Mouse (Mus musculus): ENCODE results near the gene Fgfr2.

The Fgfr2 gene

DNA sequence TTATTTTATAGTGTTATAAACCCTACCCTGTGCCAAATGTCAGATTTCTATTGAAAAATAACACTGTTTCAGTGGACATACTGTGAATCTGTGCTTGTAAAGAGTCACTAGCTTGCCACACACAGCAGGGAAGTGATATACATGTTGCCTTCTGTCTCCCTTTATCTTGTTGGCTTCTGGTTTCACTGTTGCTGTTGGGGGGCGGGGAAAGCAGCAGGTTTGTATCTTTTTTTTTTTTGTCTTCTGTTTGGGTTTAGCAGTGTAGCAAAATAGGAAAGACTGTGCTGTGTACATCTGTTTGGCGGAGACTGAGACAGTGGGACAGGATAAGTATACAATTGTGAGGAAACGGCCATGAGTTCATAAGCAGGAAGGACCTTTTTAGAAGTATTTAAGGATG is 2255.9 kb downstream of the Fgfr2 start:
- DNase-seq (ENCODE audit: low read depth, low spot score) = no peak

DNA sequence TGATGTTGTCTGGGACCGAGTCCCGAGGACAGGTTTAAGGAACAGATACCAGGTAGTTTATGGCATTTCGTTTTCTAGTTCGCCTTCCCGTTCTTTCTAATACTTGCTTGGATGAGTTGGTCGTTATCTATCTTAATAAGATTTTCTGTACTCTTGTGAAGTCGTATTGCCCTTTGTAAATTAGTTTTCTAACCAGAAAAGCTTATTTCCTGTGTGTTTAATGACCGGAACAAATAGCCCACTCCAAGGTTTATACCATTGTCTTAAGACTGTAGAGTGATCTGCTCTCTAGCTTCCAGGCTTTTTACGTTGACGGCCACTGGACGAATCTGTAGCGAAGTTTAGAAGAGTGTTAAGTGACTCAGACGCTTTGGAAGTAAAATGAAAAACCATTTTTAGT is 2256.5 kb downstream of the Fgfr2 start:
- no peak for DNase-seq (ENCODE audit: low read depth, low spot score)

DNA sequence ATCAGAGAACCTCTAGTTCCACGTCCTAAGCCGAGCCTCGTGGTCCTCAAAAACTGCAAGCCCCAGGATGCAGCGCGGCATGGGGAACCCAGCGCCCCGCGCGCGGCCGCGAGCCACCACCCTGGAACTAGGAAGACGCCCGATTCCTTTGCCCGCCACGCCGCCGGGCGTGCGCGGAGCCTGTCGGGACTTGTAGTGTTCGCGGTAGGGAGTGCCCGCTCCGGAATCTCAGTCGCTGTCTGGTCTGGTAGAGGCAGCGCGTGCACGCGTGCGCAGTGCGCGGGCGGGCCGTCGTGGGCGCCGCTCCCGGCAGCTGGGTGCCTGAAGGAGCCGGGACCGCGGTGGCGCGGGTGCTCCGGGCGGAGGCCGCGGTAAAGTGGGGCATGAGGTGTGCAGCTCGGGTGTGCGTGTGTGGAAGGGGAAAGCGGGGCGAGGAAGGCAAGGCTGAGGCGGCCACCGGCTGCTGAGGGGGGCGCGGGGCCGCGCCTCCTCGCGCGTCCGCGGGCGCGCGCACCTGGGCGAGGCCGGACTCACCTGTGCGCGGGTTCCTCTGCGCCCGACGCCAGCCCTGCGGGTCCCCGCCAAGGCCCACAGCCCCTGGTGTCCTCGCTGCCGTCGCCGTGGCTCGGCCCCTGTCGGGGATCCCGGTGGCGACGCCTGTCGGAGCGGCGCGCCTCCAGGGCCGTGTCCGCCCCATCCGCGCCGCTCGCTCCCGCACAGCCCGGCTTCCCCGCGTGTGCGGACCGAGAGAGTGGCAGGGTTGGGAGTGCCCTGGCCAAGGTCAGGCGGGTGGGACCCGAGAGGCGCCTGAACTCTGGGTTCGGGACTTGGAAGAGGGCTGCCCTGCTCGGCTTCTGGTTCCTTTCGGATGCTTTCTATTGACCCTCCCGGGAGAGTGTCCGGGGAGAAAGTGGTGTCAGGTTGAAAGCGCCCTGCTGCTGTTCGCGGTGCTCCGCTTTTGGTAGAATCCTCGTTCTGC is 2257.2 kb downstream of the Fgfr2 start, which contains the start of gene Plekha1:
Plekha1 (plus strand) TSS at position 144 of the 979 bp plus-strand sequence.
- DNase-seq (ENCODE audit: low read depth, low spot score) = peak; percentile 98

DNA sequence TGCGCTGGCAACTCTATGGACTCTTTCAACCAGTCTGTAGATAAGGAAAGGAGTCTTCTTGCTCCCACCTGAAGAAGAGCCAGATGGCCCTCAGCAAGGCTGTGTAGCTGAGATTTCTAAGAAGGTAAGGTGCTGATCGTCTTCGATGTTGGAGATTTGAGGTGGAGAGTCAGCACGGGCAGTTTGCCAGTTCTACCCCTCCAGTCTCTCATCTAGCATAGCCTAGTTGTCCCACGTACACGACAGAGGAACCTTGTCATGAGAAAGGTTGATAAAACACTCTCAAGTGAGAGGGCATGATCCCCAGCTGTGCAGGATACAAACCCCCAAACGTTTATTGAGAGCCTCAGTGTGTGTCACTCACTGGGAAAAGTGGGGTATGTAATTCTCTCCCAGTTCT is 2258.4 kb downstream of the Fgfr2 start:
- DNase-seq (ENCODE audit: low read depth, low spot score) = no peak

DNA sequence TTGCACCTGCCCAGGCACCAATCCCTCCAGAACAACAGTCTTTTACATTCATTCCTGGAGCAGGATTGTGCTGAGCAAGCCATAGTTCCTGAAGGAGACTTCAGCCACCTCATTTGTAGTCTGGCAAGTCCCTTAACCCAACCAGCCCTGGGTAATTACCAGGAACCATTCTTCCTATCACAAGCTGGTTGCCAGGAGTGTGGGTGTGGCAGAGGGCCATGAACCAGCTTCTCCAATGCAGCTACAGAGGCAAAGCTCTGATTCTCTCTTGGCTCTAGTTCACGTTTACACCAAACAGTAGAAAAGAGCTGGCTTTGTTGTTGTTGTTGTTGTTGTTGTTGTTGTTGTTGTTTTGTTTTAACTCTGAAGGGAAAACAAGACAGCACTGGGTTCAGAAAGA is 2260.6 kb downstream of the Fgfr2 start:
- DNase-seq (ENCODE audit: low read depth, low spot score) = no peak

DNA sequence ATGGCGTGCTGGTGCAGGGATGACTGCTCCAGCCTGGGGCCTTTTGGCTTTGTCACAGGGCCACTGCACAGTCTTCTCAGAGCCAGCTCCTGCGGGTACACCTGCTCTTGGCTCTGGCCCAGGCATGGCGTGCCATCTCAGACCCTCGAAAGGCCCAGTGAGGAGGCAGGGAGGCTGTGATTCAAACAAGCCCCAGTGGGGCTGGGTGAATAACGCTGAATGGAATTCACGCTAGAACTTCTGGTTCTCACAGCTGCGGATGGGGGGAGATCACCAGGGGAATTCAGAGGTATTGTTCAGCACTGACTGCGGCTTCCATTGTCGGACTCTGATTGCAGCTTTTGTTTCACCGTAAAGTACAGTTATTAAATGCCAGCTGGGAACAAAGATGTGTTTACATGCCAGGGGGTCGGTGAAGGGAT is 2262.4 kb downstream of the Fgfr2 start:
- DNase-seq (ENCODE audit: low read depth, low spot score) = peak; percentile 62

DNA sequence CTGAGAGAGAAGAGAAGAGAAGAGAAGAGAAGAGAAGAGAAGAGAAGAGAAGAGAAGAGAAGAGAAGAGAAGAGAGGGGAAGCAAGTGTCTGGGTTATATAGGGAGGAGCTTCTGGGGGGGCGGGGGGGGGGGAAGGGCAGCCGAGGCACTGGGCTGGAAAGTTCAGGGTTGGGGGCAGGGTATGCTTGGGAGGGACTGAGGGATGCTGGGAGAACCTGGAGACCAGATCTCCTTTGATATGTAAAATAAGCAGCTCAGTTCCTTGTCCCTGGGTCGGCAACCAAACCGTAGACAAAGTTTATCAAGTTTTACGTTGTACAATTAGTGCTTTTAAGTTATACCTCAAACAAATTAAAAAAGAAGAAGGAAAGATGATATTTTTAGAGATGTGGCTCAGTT is 2263.2 kb downstream of the Fgfr2 start:
- DNase-seq (ENCODE audit: low read depth, low spot score) = peak; percentile 82

DNA sequence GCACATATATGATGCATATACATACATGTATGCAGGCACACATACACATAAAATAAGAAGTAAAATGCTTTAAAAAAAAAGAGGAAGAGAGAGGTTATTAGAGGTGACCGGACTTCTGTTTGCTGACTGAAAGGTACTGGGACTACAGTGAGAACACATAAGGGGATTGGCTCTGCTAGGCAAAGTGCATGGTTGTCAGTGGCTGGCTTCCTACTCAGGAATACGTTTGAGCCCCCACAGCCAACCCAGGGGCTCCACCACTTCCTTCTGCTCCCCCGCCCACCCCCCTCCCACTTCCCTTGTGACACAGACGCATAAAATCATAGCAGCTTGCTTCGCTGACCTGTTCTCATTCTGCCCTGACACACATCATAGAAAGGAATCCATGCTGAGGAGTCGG is 2265.2 kb downstream of the Fgfr2 start:
- DNase-seq (ENCODE audit: low read depth, low spot score) = no peak

DNA sequence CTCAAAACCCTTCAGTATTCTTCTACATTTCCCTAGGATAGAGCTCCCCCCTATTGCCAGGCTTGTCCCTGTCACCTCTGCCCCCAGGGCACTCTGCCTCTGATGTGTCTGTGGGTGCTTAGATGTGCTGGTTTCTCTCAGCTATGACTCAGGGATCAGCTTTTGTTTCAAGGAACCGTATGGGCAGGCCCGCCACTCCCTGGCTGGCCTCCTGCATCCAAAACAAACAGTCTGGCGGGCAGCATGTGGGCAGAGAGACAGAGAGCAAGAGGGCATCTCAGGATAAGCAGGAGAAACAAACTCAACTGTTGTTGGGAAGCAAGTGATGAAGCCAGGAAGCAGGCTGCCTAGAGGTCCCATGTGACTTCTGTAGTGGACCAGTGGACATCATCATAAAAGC is 2267.5 kb downstream of the Fgfr2 start:
- DNase-seq (ENCODE audit: low read depth, low spot score) = no peak

DNA sequence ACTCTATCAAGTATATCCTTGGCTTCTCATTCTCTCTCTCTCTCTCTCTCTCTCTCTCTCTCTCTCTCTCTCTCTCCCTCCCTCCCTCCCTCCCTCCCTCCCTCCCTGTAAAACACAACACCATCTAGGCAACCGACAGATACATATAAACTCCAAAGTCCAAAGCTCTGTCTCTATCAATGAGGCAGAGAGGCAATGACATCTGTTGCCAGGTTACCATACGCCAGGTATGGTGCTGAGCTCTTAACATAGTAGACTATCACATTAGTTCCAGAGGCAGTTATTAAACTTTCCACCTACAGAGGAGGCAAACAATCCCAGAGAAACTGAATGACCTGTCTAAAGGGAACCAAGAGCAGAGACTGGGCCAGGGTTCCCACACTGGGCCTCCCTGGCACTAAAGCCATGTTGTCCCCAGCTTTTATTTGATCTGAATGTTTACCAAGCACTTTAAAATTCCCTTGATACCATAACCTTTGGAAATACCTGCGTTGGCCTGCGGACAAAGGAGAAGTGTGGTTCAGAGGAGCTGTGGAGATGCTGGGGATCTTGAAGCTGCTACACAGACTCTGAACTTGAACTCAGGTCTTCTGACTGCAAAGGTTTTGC is 2268.4 kb downstream of the Fgfr2 start:
- DNase-seq (ENCODE audit: low read depth, low spot score) = no peak

DNA sequence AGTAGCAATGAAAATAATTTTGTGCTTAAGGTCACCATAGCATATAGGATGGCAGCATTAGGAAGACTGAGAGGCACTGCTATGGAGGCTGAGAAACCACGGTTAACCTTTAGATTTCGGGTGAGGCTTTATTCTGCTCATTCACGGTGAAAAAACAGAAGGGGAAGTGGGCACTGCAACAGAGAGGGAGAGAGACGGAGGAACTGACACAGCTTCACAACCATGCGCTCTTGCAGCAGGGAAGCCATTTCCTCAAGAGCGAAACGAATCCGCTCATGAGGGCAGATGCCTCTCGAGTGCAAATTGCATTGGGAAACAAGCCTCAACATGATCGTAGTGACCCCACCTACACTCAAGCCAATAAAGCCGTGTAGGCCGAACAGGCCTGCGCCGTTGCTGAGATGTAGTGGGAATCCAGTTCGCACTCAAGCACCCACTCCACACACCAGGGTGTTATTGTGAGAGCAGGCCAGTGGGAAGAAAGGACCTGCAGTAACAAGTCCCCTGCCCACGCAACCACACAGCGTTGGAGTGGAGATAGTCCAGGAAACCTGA is 2275.9 kb downstream of the Fgfr2 start:
- peak; percentile 44 for DNase-seq (ENCODE audit: low read depth, low spot score)

DNA sequence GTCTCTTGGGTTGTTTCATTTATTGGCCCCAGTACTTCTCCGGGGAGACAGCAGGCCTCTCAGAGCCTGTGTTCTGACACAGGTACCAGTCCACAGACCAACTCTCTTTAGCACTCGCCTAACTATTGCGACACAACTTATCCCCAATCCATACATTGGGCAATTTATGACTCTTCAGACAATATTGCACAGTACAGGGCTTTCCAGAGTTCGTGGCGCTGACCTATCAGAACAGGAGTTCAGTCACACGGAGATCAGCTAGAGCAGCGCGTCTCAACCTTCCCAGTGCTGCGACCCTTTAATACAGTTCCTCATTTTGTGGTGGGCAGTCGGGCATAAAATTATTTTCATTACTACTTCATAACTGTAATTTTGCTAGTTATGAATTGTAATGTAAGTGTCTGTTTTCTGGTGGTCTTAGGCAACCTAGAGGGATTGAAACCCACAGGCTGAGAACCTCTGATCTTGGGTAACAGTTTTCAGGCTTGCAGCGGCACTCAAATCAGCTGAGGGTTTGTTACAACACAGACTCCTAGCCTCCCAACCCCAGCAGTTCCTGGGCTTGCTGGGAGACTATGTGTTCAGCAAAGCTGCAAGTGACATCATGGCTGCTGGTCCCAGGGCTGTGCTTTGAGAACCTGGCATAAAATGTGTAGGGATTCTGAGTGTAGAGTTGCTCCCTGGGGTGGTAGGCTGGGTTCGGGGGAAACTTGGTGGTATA is 2283.6 kb downstream of the Fgfr2 start:
- DNase-seq (ENCODE audit: low read depth, low spot score) = no peak

DNA sequence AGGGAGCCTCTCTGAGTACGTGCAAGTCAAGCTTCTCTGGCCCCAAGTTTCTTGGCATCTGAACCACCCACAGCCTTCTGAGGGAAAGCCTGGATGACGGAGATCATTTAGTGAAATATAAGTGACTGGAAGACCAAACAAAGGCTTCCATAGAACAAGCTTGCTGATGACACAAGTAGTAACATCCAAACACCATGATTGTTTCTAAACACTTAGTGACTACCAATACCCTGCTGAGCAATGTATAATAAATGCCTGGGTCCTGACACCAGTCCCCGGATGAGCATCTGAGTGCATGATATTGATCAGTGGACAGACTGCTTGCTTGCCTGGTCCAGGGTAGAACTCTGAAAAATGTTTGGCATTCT is 2284.5 kb downstream of the Fgfr2 start:
- no peak for DNase-seq (ENCODE audit: low read depth, low spot score)

DNA sequence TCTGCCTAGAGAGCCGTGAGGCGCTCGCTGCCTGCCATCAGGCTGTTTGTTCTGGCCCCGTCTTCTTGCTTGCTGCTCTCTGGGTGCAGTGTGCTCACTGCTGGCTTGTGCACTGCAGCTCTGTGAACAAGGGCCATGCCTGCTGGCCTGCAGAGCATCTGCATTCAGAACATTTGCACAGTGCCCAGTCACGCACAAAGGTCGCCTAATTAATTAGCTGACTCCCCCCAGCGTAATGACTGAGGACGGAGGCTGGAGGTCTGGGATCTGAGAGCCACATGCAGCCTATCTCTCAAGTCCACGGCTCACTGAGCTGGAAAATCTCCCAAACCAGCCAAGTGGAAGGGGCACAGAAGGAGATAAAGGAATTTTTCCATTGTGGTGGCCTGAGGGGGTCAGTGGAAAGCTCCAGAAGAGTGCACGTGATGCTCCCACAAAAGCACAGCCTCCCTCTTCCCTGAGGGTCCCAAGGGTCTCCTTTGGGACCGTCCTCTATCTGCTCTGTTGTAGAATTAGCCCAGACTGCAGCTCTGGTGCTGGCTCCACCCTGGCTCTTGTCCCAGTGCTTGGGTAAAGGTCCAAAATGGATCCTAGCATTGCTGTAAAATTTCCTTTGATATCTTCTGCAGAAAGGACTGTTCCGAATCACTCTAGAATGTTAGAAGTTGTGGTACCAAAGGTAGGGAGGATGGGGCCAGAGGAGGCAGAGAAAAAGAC is 2285.1 kb downstream of the Fgfr2 start:
- no peak for DNase-seq (ENCODE audit: low read depth, low spot score)

DNA sequence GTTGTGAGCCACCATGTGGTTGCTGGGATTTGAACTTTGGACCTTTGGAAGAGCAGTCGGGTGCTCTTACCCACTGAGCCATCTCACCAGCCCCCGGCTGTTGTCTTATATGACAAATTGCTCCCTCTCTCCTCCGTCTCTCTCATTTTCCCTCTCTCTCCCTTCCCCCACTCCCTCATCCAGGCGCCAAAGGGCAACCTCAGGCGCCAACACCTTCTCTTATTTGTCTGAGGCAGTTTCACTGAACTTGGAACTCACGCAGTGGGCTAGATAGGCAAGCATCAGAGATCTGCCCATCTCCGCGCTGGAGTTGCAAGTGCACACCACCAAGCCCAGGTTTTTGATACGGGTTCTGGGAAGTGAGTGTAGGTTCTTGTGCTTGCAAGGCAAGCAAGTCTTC is 2287.1 kb downstream of the Fgfr2 start:
- DNase-seq (ENCODE audit: low read depth, low spot score) = no peak

DNA sequence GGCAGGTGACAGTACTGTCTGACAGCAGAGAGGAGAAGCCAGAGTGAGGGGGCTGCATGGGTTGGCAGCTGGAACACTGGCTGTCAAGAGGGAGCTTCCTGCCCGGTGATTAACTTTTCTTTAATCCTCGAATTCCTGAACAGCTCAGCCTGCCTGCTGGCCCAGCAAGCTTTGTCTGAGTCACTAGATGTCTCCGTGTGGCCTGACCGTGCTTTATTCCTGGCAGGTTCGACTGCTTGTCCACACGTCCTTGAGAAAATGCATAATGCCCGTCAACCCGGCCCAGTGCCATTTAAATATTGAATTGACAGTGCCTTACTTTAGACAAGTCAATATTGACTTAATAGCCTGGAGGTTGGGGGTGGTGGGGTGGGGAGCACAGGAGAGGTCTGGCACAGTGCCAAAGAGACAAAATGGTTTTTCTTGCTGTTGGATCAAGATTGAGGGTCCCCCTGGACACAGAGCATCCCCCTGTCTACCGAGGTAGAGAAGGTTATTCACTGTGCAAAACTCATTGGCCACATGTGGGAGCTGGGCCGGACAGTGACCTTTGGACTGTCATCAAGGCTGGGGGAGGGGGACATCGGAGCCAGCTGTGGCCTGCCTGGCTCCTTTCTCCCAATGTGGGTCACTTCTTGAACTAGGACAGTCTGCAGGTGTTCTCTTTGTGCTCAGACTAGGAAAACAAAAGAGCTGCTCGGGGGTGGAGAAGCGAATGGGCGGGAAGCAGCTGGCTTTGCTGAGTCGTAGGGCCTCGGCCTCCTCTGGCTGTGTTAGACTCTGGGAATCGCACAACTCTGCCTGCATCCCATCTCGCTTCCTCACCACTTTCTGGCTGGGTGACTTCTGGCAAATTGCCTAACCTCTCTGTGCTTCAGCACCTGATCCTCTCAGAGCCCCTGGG is 2287.9 kb downstream of the Fgfr2 start:
- peak; percentile 47 for DNase-seq (ENCODE audit: low read depth, low spot score)

DNA sequence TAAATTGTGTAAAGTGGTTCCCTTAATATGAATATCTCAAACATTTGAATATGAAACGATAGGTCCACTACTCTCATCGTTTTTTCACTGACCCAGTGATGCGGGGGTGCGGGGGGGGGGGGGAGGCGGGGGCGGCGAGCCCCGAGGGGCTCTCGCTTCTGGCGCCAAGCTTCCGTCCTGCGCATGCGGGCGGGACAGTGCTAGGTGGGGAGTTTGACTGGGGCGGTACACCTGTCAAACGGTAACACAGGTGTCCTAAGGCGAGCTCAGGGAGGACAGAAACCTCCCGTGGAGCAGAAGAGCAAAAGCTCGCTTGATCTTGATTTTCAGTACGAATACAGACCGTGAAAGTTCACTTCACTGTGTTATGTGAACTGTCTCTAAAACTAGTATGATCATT is 2288.9 kb downstream of the Fgfr2 start:
- peak; percentile 88 for DNase-seq (ENCODE audit: low read depth, low spot score)

DNA sequence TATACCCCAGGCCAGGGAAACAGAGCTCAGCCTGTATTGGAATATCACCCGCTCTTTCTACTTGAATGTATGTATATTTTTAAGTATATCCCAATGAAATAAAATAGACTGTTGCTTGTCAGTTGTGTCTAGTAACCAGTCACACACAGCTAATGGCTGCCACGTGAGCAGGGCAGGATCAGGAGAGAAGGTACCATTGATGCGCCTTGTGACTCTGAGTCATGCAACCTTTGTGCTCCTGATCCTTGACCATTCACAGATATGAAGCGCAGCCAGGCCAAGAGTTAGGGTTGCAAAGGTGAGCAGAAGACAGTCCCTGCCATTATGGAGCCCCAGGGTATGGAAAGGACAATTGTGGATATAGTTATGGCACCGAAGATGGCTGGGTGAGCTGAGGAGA is 2291.6 kb downstream of the Fgfr2 start:
- no peak for DNase-seq (ENCODE audit: low read depth, low spot score)

DNA sequence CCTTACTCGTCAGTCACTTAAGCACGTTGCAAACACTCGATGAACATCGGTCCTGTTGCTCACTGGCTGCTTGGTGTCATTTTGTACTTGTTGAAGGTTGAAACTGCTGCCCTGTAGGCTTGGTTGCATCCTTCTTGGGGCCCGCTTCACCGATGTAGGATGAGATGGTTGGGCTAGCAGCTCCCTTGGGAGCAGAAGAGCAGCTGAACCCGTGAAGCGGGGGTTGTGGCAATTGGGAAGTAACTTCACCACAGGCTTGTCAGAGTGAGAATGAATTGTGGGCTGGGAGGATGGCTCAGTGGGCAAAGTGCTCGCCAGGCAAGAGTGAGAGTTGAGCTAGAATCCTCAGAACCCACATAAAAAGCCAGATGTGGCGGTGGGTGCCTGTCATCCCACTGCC is 2294.7 kb downstream of the Fgfr2 start:
- DNase-seq (ENCODE audit: low read depth, low spot score) = no peak

DNA sequence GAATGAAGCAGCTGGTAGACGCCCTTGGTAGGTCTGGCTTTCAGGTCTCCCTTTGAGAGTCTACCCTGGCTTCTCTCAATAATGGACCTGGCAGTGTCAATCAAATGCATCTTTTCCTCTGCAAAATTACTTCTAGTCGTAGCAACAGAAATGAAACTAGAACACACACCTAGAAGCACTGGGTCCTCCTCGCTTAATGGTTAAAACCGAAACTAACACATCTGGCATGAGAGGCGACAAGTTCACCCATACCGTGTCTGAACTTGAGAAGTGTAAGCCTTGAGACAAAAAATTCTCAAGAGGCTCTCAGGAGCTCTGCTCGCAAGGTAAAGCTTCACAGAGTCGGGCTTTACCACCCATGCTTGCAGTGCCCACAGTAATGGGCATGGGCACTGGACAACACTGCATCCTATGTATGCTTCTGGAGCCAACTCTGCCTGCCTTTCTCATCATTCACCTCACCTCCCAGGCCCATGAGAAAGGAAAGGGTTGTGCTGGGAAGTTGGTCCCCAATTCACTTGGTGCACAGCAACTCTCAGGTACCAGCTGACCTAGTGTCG is 2295.2 kb downstream of the Fgfr2 start:
- DNase-seq (ENCODE audit: low read depth, low spot score) = no peak

Data from ES-CJ7 (cell line).